Mouse (Mus musculus) hindbrain, postnatal 0 days (tissue): ENCODE data around the gene Nbea. TPM values are rescaled to one million over a fixed set of nuclear protein-coding genes. Genes with fewer than 3 reads are reported as not detected.

ENCODE experiments used
- ATAC-seq: fragments of 200-750 bp; cut with Nextera tagmentation; 2 replicates; pipeline ENCODE4 v1.8.0; 2017; ENCODE audit warnings: mild to moderate bottlenecking, moderate TSS enrichment, moderate library complexity
- DNase-seq: peaks from one replicate; pipeline ENCODE4 v3.0.0-alpha.2; 2015; ENCODE audit warnings: low spot score
- H3K27ac ChIP-seq: fragments of 300-500 bp; sonication (generic); 2 replicates; pipeline ENCODE4 v1.5.1; 2014; ENCODE audit warnings: mild to moderate bottlenecking
- H3K27me3 ChIP-seq: fragments of 300-500 bp; sonication (generic); 2 replicates; pipeline ENCODE4 v1.6.1; 2014; ENCODE audit warnings: low read length, mixed read lengths; ENCODE audit not compliant: insufficient read depth
- H3K36me3 ChIP-seq: fragments of 300-500 bp; sonication (generic); 2 replicates; pipeline ENCODE4 v1.6.1; 2014; ENCODE audit warnings: low read length, mixed read lengths; ENCODE audit not compliant: insufficient read depth
- H3K4me1 ChIP-seq: fragments of 300-500 bp; sonication (generic); 2 replicates; pipeline ENCODE4 v1.6.1; 2014; ENCODE audit warnings: antibody characterized with exemption, low read length, mixed read lengths; ENCODE audit not compliant: insufficient read depth
- H3K4me2 ChIP-seq: fragments of 300-500 bp; sonication (generic); 2 replicates; pipeline ENCODE4 v1.6.1; 2014; ENCODE audit warnings: low read depth, mild to moderate bottlenecking, low read length, moderate library complexity, mixed read lengths
- H3K4me3 ChIP-seq: fragments of 300-500 bp; sonication (generic); 2 replicates; pipeline ENCODE4 v1.5.1; 2014; ENCODE audit warnings: low read length
- H3K9ac ChIP-seq: fragments of 300-500 bp; sonication (generic); replicated peaks from 2 replicates; pipeline ENCODE4 v1.6.1; 2014; ENCODE audit warnings: mild to moderate bottlenecking, low read length, moderate library complexity, mixed read lengths
- H3K9me3 ChIP-seq: fragments of 300-500 bp; sonication (generic); 2 replicates; pipeline ENCODE4 v1.6.1; 2016; ENCODE audit warnings: low read length, mixed read lengths
- CTCF ChIP-seq: IDR thresholded peaks from 2 replicates; pipeline ENCODE4 v1.5.1; 2016; ENCODE audit warnings: antibody characterized with exemption, control low read depth, low read depth
- WGBS: fragments of 180-500 bp; shearing (Covaris S2); extraction: QIAGEN DNeasy Blood & Tissue Kit; methylation state at CpG from one replicate; pipeline ENCODE4 v1.1.7; 2014; 5-methylcytosine and 5-hydroxymethylcytosine counted together
- polyA plus RNA-seq: library from polyadenylated mRNA; unstranded; fragments of >200 nt; fragmentation: Nextera tagmentation; extraction: Ambion mirVana; gene quantifications from 2 replicates; pipeline ENCODE4 v1.2.1, GENCODE M21; 2015
- total RNA-seq: library from RNA; depleted of rRNA; stranded (reverse); fragments of >200 nt; gene quantifications from 2 replicates; pipeline ENCODE4 v1.2.3, GENCODE M21; 2014

Nbea gene
- total and polyA plus RNA-seq, 2 experiments from 2014 or later, result 53.4 to 190 TPM

GRCm38 (mm10) chr3:55763591-55763990 lies 419.9 kb downstream of the Nbea start:
- no peak overlapping the region for H3K4me2 ChIP-seq
- H3K36me3 ChIP-seq, result no peaks in the 10 kb centered on the region
- WGBS, result 40% methylated on average over 8 of the region's 8 CpGs
- H3K9me3 ChIP-seq, result no peaks in the 10 kb centered on the region
- ATAC-seq (no peak), DNase-seq (no peak)
- H3K4me1 ChIP-seq, result no peaks in the 10 kb centered on the region
- no peaks in the 10 kb centered on the region for H3K27me3 ChIP-seq
- H3K9ac ChIP-seq, result no peak overlapping the region
- no peak overlapping the region for H3K4me3 ChIP-seq
- no peak overlapping the region for H3K27ac ChIP-seq
- no peak for TF ChIP-seq CTCF

GRCm38 (mm10) chr3:55758297-55758696 lies 425.2 kb downstream of the Nbea start:
- H3K4me2 ChIP-seq, result no peak overlapping the region
- peak; percentile 65 for TF ChIP-seq CTCF
- peaks cover 21% of the 10 kb centered on the region for H3K4me1 ChIP-seq
- peak; percentile 53; the same call in 1 of the 2 replicates for ATAC-seq
- no peaks in the 10 kb centered on the region for H3K9me3 ChIP-seq
- no peaks in the 10 kb centered on the region for H3K36me3 ChIP-seq
- no peak overlapping the region for H3K9ac ChIP-seq
- H3K27me3 ChIP-seq, result no peaks in the 10 kb centered on the region
- DNase-seq, result peak; percentile 84
- 0 out of 2 replicates have a peak overlapping the region, but pooled peaks have one; percentile 33 for H3K27ac ChIP-seq
- WGBS, result 27% methylated on average over 8 of the region's 8 CpGs
- H3K4me3 ChIP-seq, result no peak overlapping the region

GRCm38 (mm10) chr3:55756602-55757190 lies 426.8 kb downstream of the Nbea start:
- no peaks in the 10 kb centered on the region for H3K27me3 ChIP-seq
- peak; percentile 28; the same call in 1 of the 2 replicates for ATAC-seq
- H3K4me3 ChIP-seq, result no peak overlapping the region
- peak; percentile 45 for DNase-seq
- peak overlapping the region; percentile 66 for H3K27ac ChIP-seq
- no peaks in the 10 kb centered on the region for H3K36me3 ChIP-seq
- H3K4me2 ChIP-seq, result 0 out of 2 replicates have a peak overlapping the region, but pooled peaks have one; percentile 13
- H3K9me3 ChIP-seq, result no peaks in the 10 kb centered on the region
- WGBS, result 47% methylated on average over 11 of the region's 11 CpGs
- no peak overlapping the region for H3K9ac ChIP-seq
- TF ChIP-seq CTCF, result no peak
- peaks cover 21% of the 10 kb centered on the region for H3K4me1 ChIP-seq

- Histone ChIP-seq H3K27ac (peak overlapping the region; percentile 66), H3K4me1 (peaks cover 21% of the 10 kb centered on the region), H3K27me3 (no peaks in the 10 kb centered on the region), H3K4me2 (0 out of 2 replicates have a peak overlapping the region, but pooled peaks have one; percentile 13), H3K9me3 (no peaks in the 10 kb centered on the region), H3K4me3 (no peak overlapping the region), H3K36me3 (no peaks in the 10 kb centered on the region), H3K9ac (no peak overlapping the region)
- 23% methylated on average over 11 of the region's 11 CpGs for WGBS
- TF ChIP-seq CTCF, result no peak
- peak; percentile 43 for ATAC-seq
- DNase-seq, result peak; percentile 51
Observed at GRCm38 (mm10) chr3:55755805-55756601, 427.5 kb downstream of the Nbea start.

- peaks cover 21% of the 10 kb centered on the region for H3K4me1 ChIP-seq
- no peak overlapping the region for H3K9ac ChIP-seq
- H3K4me2 ChIP-seq, result no peak overlapping the region
- H3K9me3 ChIP-seq, result no peaks in the 10 kb centered on the region
- 43% methylated on average over 6 of the region's 6 CpGs for WGBS
- H3K4me3 ChIP-seq, result no peak overlapping the region
- no peaks in the 10 kb centered on the region for H3K36me3 ChIP-seq
- peak overlapping the region; percentile 66 for H3K27ac ChIP-seq
- DNase-seq, result no peak
- no peaks in the 10 kb centered on the region for H3K27me3 ChIP-seq
- no peak for ATAC-seq
- TF ChIP-seq CTCF, result no peak
Observed at GRCm38 (mm10) chr3:55754981-55755608, 428.4 kb downstream of the Nbea start.

GRCm38 (mm10) chr3:55753872-55754271 lies 429.6 kb downstream of the Nbea start:
- WGBS, result 80% methylated on average over 6 of the region's 6 CpGs
- no peaks in the 10 kb centered on the region for H3K27me3 ChIP-seq
- H3K27ac ChIP-seq, result peak overlapping the region; percentile 26; the same call in 1 of the 2 replicates
- H3K9me3 ChIP-seq, result no peaks in the 10 kb centered on the region
- no peaks in the 10 kb centered on the region for H3K36me3 ChIP-seq
- H3K4me1 ChIP-seq, result peaks cover 21% of the 10 kb centered on the region
- H3K4me3 ChIP-seq, result no peak overlapping the region
- H3K9ac ChIP-seq, result no peak overlapping the region
- ATAC-seq (no peak), DNase-seq (no peak)
- no peak overlapping the region for H3K4me2 ChIP-seq
- no peak for TF ChIP-seq CTCF
